ENCODE assay signal across 17 mouse cellular contexts in genomic region chr6:81472506-81472905, GRCm38 (mm10).
DNase-seq lines count a peak whose midpoint lies in the region; TF ChIP-seq lines count a peak whose summit lies in the region.
"Had no signal": no experiment of that assay in that cellular context is flagged by ENCODE, and none has a peak within 500 bp of the region (broad histone marks: within the 10 kb centered on the region; RNA-seq: fewer than 3 reads in every experiment).

No protein-coding gene starts in this region.

- H3K79me2 ChIP-seq in MEL (ENCODE audit: control insufficient read depth, insufficient read depth, low read length, poor library complexity): no peaks in the 10 kb centered on the region

- H3K9ac ChIP-seq in MEL (ENCODE audit: control insufficient read depth, low read depth, low read length, poor library complexity, severe bottlenecking): no peak overlapping the region
- H3K9ac ChIP-seq: embryonic facial prominence, embryonic 13.5 days; forebrain, embryonic 12.5 days; hindbrain, embryonic 15.5 days had no signal

- no peaks in the 10 kb centered on the region for H3K4me1 ChIP-seq in MEL (ENCODE audit: control insufficient read depth in 1 of 2, insufficient read depth in 2 of 2, low read length in 2 of 2)
- H3K4me1 ChIP-seq: embryonic facial prominence, embryonic 13.5 days; forebrain, embryonic 12.5 days; heart, embryonic 10.5 days; hindbrain, embryonic 15.5 days had no signal

- peak; percentile 36 for DNase-seq in cerebellum, adult 9-10 months
- no peak for DNase-seq in cerebellum, adult 11-12 months
- DNase-seq in layer of hippocampus, adult 2 months (ENCODE audit: low spot score in 2 of 2): no peak
- DNase-seq in layer of hippocampus, postnatal 25 days (ENCODE audit: extremely low spot score in 1 of 2, low spot score in 1 of 2): no peak
- peak; percentile 1 for DNase-seq in MEL (ENCODE audit: low read depth, low spot score)
- DNase-seq in brain, embryonic 14.5 days (ENCODE audit: low read depth): peak; percentile 19
- no peak for DNase-seq in layer of hippocampus, postnatal 36 days
- DNase-seq: adrenal gland, adult 2 months; adrenal gland, postnatal 25 days; cerebellum, adult 18-20 months; gastrocnemius, postnatal 10 days; heart, adult 18-20 months; heart, postnatal 14 days had no signal

- no peak for TF ChIP-seq RAD21 in MEL (IDR thresholded peaks at IDR 0.05; ENCODE audit: low read depth, low read length)

- TF ChIP-seq CTCF in layer of hippocampus, adult 2 months (conservative IDR thresholded peaks at IDR 0.05): no peak
- no peak for TF ChIP-seq CTCF in MEL (IDR thresholded peaks at IDR 0.05 in 2 of 3, conservative IDR thresholded peaks at IDR 0.05 in 1 of 3; ENCODE audit: control insufficient read depth in 1 of 3, insufficient read depth in 1 of 3, low read depth in 2 of 3, low read length in 3 of 3, poor library complexity in 1 of 3, severe bottlenecking in 1 of 3)
- no peak for TF ChIP-seq CTCF in brain, embryonic 14.5 days (IDR thresholded peaks at IDR 0.05; ENCODE audit: borderline replicate concordance, extremely low read depth, insufficient read depth, insufficient read length)

- H3K27ac ChIP-seq in layer of hippocampus, adult 2 months: peak overlapping the region; percentile 77
- no peak overlapping the region for H3K27ac ChIP-seq in MEL (ENCODE audit: control insufficient read depth, low read depth, low read length)
- H3K27ac ChIP-seq: embryonic facial prominence, embryonic 13.5 days; forebrain, embryonic 12.5 days; heart, embryonic 10.5 days; hindbrain, embryonic 15.5 days had no signal

- no peaks in the 10 kb centered on the region for H3K9me3 ChIP-seq in MEL (replicated peaks; ENCODE audit: insufficient read depth, low read length)
- H3K9me3 ChIP-seq: embryonic facial prominence, embryonic 13.5 days; forebrain, embryonic 12.5 days; heart, embryonic 10.5 days; hindbrain, embryonic 15.5 days had no signal

- no peak for TF ChIP-seq POLR2A in MEL (IDR thresholded peaks at IDR 0.05; ENCODE audit: control insufficient read depth in 1 of 2, insufficient read depth in 1 of 2, low read depth in 1 of 2, low read length in 2 of 2, poor library complexity in 1 of 2)
- no peak for TF ChIP-seq POLR2A in brain, embryonic 14.5 days (IDR thresholded peaks at IDR 0.05; ENCODE audit: borderline replicate concordance, extremely low read depth, insufficient read depth, insufficient read length, poor library complexity, severe bottlenecking)

- no peak for TF ChIP-seq EP300 in MEL (IDR thresholded peaks at IDR 0.05; ENCODE audit: low read depth in 1 of 2, low read length in 2 of 2)

- H3K36me3 ChIP-seq in MEL (ENCODE audit: control insufficient read depth in 1 of 2, insufficient read depth in 2 of 2, low read length in 2 of 2): no peaks in the 10 kb centered on the region
- H3K36me3 ChIP-seq: embryonic facial prominence, embryonic 13.5 days; forebrain, embryonic 12.5 days; heart, embryonic 10.5 days; hindbrain, embryonic 15.5 days had no signal

- H3K27me3 ChIP-seq in MEL (ENCODE audit: control insufficient read depth in 1 of 2, insufficient read depth in 2 of 2, low read length in 2 of 2): no peaks in the 10 kb centered on the region
- H3K27me3 ChIP-seq: embryonic facial prominence, embryonic 13.5 days; forebrain, embryonic 12.5 days; hindbrain, embryonic 15.5 days had no signal

- H3K4me3 ChIP-seq in layer of hippocampus, adult 2 months: no peak overlapping the region
- no peak overlapping the region for H3K4me3 ChIP-seq in MEL (ENCODE audit: control insufficient read depth in 1 of 2, insufficient read depth in 1 of 2, low read depth in 2 of 2, low read length in 2 of 2)
- H3K4me3 ChIP-seq: embryonic facial prominence, embryonic 13.5 days; forebrain, embryonic 12.5 days; heart, embryonic 10.5 days; hindbrain, embryonic 15.5 days had no signal

TF ChIP-seq in MEL, 35 proteins besides CTCF, POLR2A, EP300 and RAD21:
- TF ChIP-seq RCOR1 (IDR thresholded peaks at IDR 0.05; ENCODE audit: low read depth, low read length): no peak
- TF ChIP-seq GABPA (IDR thresholded peaks at IDR 0.05; ENCODE audit: low read depth, low read length): no peak
- TF ChIP-seq MAFK (IDR thresholded peaks at IDR 0.05; ENCODE audit: borderline replicate concordance, low read depth, low read length): no peak
- TF ChIP-seq POLR2AphosphoS2 (IDR thresholded peaks at IDR 0.05; ENCODE audit: low read length): no peak
- TF ChIP-seq ZC3H11A (IDR thresholded peaks at IDR 0.05; ENCODE audit: low read depth, low read length): no peak
- TF ChIP-seq BHLHE40 (IDR thresholded peaks at IDR 0.05; ENCODE audit: borderline replicate concordance, low read depth, low read length): no peak
- TF ChIP-seq MYB (IDR thresholded peaks at IDR 0.05; ENCODE audit: low read depth, low read length): no peak
- TF ChIP-seq MEF2A (IDR thresholded peaks at IDR 0.05; ENCODE audit: extremely low read depth, insufficient replicate concordance, low read depth, low read length, poor library complexity, severe bottlenecking): no peak
- TF ChIP-seq SIN3A (IDR thresholded peaks at IDR 0.05; ENCODE audit: low read length): no peak
- TF ChIP-seq HCFC1 (IDR thresholded peaks at IDR 0.05; ENCODE audit: low read depth, low read length): no peak
- TF ChIP-seq ZMIZ1 (IDR thresholded peaks at IDR 0.05; ENCODE audit: low read depth, low read length): no peak
- no peak for TF ChIP-seq MAZ (IDR thresholded peaks at IDR 0.05; ENCODE audit: low read depth, low read length)
- no peak for TF ChIP-seq TAL1 (IDR thresholded peaks at IDR 0.05; ENCODE audit: low read length)
- no peak for TF ChIP-seq SMC3 (IDR thresholded peaks at IDR 0.05; ENCODE audit: low read depth, low read length)
- no peak for TF ChIP-seq USF2 (IDR thresholded peaks at IDR 0.05; ENCODE audit: borderline replicate concordance in 1 of 2, insufficient read depth in 1 of 2, low read depth in 1 of 2, low read length in 2 of 2)
- no peak for TF ChIP-seq GATA1 (IDR thresholded peaks at IDR 0.05; ENCODE audit: low read depth, low read length)
- no peak for TF ChIP-seq MYC (IDR thresholded peaks at IDR 0.05; ENCODE audit: low read depth, low read length)
- no peak for TF ChIP-seq ZKSCAN1 (IDR thresholded peaks at IDR 0.05; ENCODE audit: low read depth, low read length)
- TF ChIP-seq KAT2A (conservative IDR thresholded peaks at IDR 0.05; ENCODE audit: low read depth, low read length): no peak

Comparison
In these comparisons a context has a peak if more than half of its experiments do, and no peak if none do; other contexts are left out.
1. DNase-seq: peak in cerebellum, adult 9-10 months (single experiment), MEL (single experiment) and brain, embryonic 14.5 days (single experiment); none in cerebellum, adult 11-12 months (single experiment), layer of hippocampus, adult 2 months (0 of 2), layer of hippocampus, postnatal 25 days (0 of 2) and layer of hippocampus, postnatal 36 days (0 of 2).